Mouse (Mus musculus) MEL (cell line): Measurements from ENCODE around the gene Rad51b. TPM values are rescaled to one million over a fixed set of nuclear protein-coding genes. Genes with fewer than 3 reads are reported as not detected.

Experiments used
- DNase-seq: peaks from one replicate; pipeline ENCODE4 v3.0.0; 2011; ENCODE audit warnings: low read depth, low spot score
- H3K27ac ChIP-seq: 2 replicates; pipeline ENCODE4 v1.5.1; 2012; ENCODE audit warnings: low read depth, mild to moderate bottlenecking, control low read depth, low read length, moderate library complexity; ENCODE audit not compliant: control insufficient read depth
- H3K27me3 ChIP-seq, 2 experiments: fragments of 150-350 bp in 1 of 2; sonication (generic) in 1 of 2; 2 replicates each; pipeline ENCODE4 v1.6.1; 2012; ENCODE audit warnings: low read length in 2 of 2, mild to moderate bottlenecking in 2 of 2, improper control_type of control experiment in 1 of 2, moderate library complexity in 1 of 2; ENCODE audit not compliant: insufficient read depth in 2 of 2, control insufficient read depth in 1 of 2
- H3K36me3 ChIP-seq, 2 experiments: 2 replicates each; pipeline ENCODE4 v1.6.1; 2012 to 2014; ENCODE audit warnings: low read length in 2 of 2, improper control_type of control experiment in 1 of 2, inconsistent platforms in 1 of 2, mild to moderate bottlenecking in 1 of 2; ENCODE audit not compliant: insufficient read depth in 2 of 2, control insufficient read depth in 1 of 2
- H3K4me1 ChIP-seq, 2 experiments: fragments of 150-350 bp in 1 of 2; sonication (generic) in 1 of 2; 2 replicates each; pipeline ENCODE4 v1.6.1; 2012; ENCODE audit warnings: low read length in 2 of 2, improper control_type of control experiment in 1 of 2, mild to moderate bottlenecking in 1 of 2; ENCODE audit not compliant: insufficient read depth in 2 of 2, control insufficient read depth in 1 of 2
- H3K4me3 ChIP-seq, 2 experiments: fragments of 150-350 bp in 1 of 2; sonication (generic) in 1 of 2; 2 replicates each; pipeline ENCODE4 v1.5.1; 2012; ENCODE audit warnings: low read depth in 2 of 2, low read length in 2 of 2, mild to moderate bottlenecking in 2 of 2, moderate library complexity in 2 of 2, control low read depth in 1 of 2, improper control_type of control experiment in 1 of 2; ENCODE audit not compliant: control insufficient read depth in 1 of 2, insufficient read depth in 1 of 2
- H3K79me2 ChIP-seq: 2 replicates; pipeline ENCODE4 v1.6.1; 2012; ENCODE audit warnings: mild to moderate bottlenecking, low read length, moderate library complexity; ENCODE audit not compliant: control insufficient read depth, poor library complexity, insufficient read depth
- H3K9ac ChIP-seq: 2 replicates; pipeline ENCODE4 v1.6.1; 2012; ENCODE audit warnings: low read depth, mild to moderate bottlenecking, control low read depth, low read length, moderate library complexity; ENCODE audit not compliant: control insufficient read depth, poor library complexity, severe bottlenecking
- H3K9me3 ChIP-seq: fragments of 150-350 bp; sonication (generic); replicated peaks from 2 replicates; pipeline ENCODE4 v1.6.1; 2012; ENCODE audit warnings: mild to moderate bottlenecking, low read length, improper control_type of control experiment, moderate library complexity; ENCODE audit not compliant: insufficient read depth
- BHLHE40 ChIP-seq: IDR thresholded peaks from 2 replicates; pipeline ENCODE4 v1.6.1; 2012; ENCODE audit warnings: low read depth, mild to moderate bottlenecking, inconsistent platforms, low read length, improper control_type of control experiment, borderline replicate concordance
- CTCF ChIP-seq, 3 experiments: IDR thresholded peaks in 2 of 3; conservative IDR thresholded peaks in 1 of 3; 2 replicates each; pipeline ENCODE4 v1.5.1; 2011 to 2012; ENCODE audit warnings: low read length in 3 of 3, low read depth in 2 of 3, mild to moderate bottlenecking in 2 of 3, improper control_type of control experiment in 1 of 3, inconsistent platforms in 1 of 3, mixed read lengths in 1 of 3, moderate library complexity in 1 of 3; ENCODE audit not compliant: control insufficient read depth in 1 of 3, insufficient read depth in 1 of 3, poor library complexity in 1 of 3, severe bottlenecking in 1 of 3
- EP300 ChIP-seq, 2 experiments: IDR thresholded peaks; 2 replicates each; pipeline ENCODE4 v1.6.1; 2011; ENCODE audit warnings: improper control_type of control experiment in 2 of 2, low read length in 2 of 2, low read depth in 1 of 2, mild to moderate bottlenecking in 1 of 2
- GABPA ChIP-seq: IDR thresholded peaks from 2 replicates; pipeline ENCODE4 v1.6.1; 2012; ENCODE audit warnings: low read depth, mild to moderate bottlenecking, inconsistent platforms, low read length, improper control_type of control experiment, moderate library complexity
- GATA1 ChIP-seq: IDR thresholded peaks from 2 replicates; pipeline ENCODE4 v1.6.1; 2011; ENCODE audit warnings: low read depth, low read length, improper control_type of control experiment
- KAT2A ChIP-seq: conservative IDR thresholded peaks from 2 replicates; pipeline ENCODE4 v1.6.1; 2012; ENCODE audit warnings: low read depth, low read length, improper control_type of control experiment, inconsistent platforms
- MAX ChIP-seq: IDR thresholded peaks from 2 replicates; pipeline ENCODE4 v1.6.1; 2011; ENCODE audit warnings: low read length, improper control_type of control experiment
- MXI1 ChIP-seq: IDR thresholded peaks from 2 replicates; pipeline ENCODE4 v1.6.1; 2011; ENCODE audit warnings: mild to moderate bottlenecking, low read depth, low read length, improper control_type of control experiment
- MYB ChIP-seq: IDR thresholded peaks from 2 replicates; pipeline ENCODE4 v1.6.1; 2011; ENCODE audit warnings: mild to moderate bottlenecking, low read depth, low read length, improper control_type of control experiment
- MYC ChIP-seq: IDR thresholded peaks from 2 replicates; pipeline ENCODE4 v1.6.1; 2011; ENCODE audit warnings: low read depth, mild to moderate bottlenecking, low read length, improper control_type of control experiment, moderate library complexity
- SMC3 ChIP-seq: IDR thresholded peaks from 2 replicates; pipeline ENCODE4 v1.6.1; 2011; ENCODE audit warnings: low read depth, low read length, improper control_type of control experiment
- TAL1 ChIP-seq: IDR thresholded peaks from 2 replicates; pipeline ENCODE4 v1.6.1; 2012; ENCODE audit warnings: mild to moderate bottlenecking, inconsistent platforms, low read length, moderate library complexity, mixed read lengths
- TCF12 ChIP-seq: IDR thresholded peaks from 2 replicates; pipeline ENCODE4 v1.6.1; 2014; ENCODE audit warnings: low read depth, mild to moderate bottlenecking, inconsistent platforms, low read length, improper control_type of control experiment, moderate library complexity
- USF1 ChIP-seq: IDR thresholded peaks from 2 replicates; pipeline ENCODE4 v1.6.1; 2014; ENCODE audit warnings: low read depth, mild to moderate bottlenecking, inconsistent platforms, low read length, improper control_type of control experiment, moderate library complexity
- USF2 ChIP-seq, 2 experiments: IDR thresholded peaks; 2 replicates each; pipeline ENCODE4 v1.6.1; 2011 to 2012; ENCODE audit warnings: improper control_type of control experiment in 2 of 2, low read length in 2 of 2, borderline replicate concordance in 1 of 2, inconsistent platforms in 1 of 2, low read depth in 1 of 2, mild to moderate bottlenecking in 1 of 2; ENCODE audit not compliant: insufficient read depth in 1 of 2
- ZC3H11A ChIP-seq: IDR thresholded peaks from 2 replicates; pipeline ENCODE4 v1.6.1; 2012; ENCODE audit warnings: low read depth, mild to moderate bottlenecking, inconsistent platforms, low read length, improper control_type of control experiment
- ZMIZ1 ChIP-seq: IDR thresholded peaks from 2 replicates; pipeline ENCODE4 v1.6.1; 2012; ENCODE audit warnings: low read depth, mild to moderate bottlenecking, inconsistent platforms, low read length, improper control_type of control experiment, moderate library complexity
- ZNF384 ChIP-seq: IDR thresholded peaks from 2 replicates; pipeline ENCODE4 v1.6.1; 2012; ENCODE audit warnings: low read depth, mild to moderate bottlenecking, inconsistent platforms, low read length, improper control_type of control experiment
- polyA plus RNA-seq, 2 experiments: library from polyadenylated mRNA; stranded (reverse) in 1 of 2; unstranded in 1 of 2; fragments of >175 nt in 1 of 2; fragments of >200 nt in 1 of 2; gene quantifications; 2 replicates each; pipeline versions ENCODE4 v1.2.1 to v1.2.4; 2012; ENCODE audit warnings: low replicate concordance in 2 of 2, low read depth in 1 of 2; ENCODE audit not compliant: insufficient read length in 2 of 2, insufficient read depth in 1 of 2, missing spikeins in 1 of 2
- total RNA-seq: library from RNA; depleted of rRNA; stranded (reverse); fragments of 300-350 nt; gene quantifications from 2 replicates; pipeline ENCODE4 v1.2.3, GENCODE M21; 2012

The Rad51b gene
- total and polyA plus RNA-seq, 3 experiments: 3.6 to 5.7 TPM; not detected in 1

DNA sequence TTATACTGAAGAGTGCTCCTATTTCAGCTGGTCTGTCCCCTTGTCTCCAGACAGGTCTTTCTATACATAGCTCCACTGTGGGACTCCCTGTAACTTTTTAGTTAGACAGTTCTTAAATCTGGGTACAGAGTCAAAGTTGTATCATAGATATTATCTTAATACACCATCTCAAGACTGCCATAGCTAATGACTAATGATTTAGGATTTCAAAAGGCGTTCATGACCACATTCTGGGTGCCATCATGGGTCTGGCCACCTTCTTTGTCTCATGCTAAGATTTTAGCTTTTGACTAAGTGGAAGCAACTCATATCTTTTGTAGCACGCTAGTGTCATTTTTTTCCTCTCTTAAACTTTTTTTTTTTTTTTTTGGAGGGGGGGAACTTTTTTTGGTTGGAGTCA, 300.3 kb downstream of the Rad51b start:
- DNase-seq: no peak
- no peak for TF ChIP-seq ZMIZ1
- no peak for TF ChIP-seq TAL1
- TF ChIP-seq USF1: no peak
- no peak for TF ChIP-seq MAX
- no peak for TF ChIP-seq BHLHE40
- TF ChIP-seq GABPA: no peak
- no peak for TF ChIP-seq TCF12
- H3K4me3 ChIP-seq: no peak overlapping the region
- peaks cover 0 to 3% of the 10 kb centered on the region in 2 experiments; a peak in 2 of 4 replicates for H3K4me1 ChIP-seq
- no peak overlapping the region for H3K9ac ChIP-seq
- no peaks in the 10 kb centered on the region; a peak in 1 of 4 replicates for H3K36me3 ChIP-seq
- no peaks in the 10 kb centered on the region for H3K79me2 ChIP-seq
- no peaks in the 10 kb centered on the region for H3K27me3 ChIP-seq
- H3K9me3 ChIP-seq: no peaks in the 10 kb centered on the region
- H3K27ac ChIP-seq: no peak overlapping the region

DNA sequence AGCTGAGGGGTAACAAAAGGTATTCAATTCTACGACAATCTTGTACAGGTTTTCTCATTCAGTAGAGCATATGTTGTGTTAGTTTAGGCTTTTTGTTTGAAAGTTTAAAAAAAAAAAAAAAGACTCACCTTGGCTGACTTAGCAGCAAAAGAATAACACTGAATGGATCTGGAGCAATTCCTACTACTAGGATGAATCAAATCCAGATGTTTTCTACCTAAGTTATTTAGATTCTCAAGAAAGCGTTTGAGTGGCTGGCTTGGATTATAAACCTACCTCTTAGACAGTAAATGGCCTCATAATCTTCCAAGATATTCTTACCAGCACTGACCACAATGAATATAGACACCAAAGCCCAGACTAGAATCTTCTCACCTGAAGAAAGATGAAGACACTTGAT, 300.7 kb downstream of the Rad51b start:
- no peak for TF ChIP-seq SMC3
- TF ChIP-seq ZC3H11A: no peak
- TF ChIP-seq ZNF384: no peak
- no peak for TF ChIP-seq EP300 (IDR thresholded peaks at IDR 0.05; ENCODE audit: low read depth in 1 of 2, low read length in 2 of 2)
- TF ChIP-seq MXI1: no peak
- no peak for TF ChIP-seq GATA1
- no peak for TF ChIP-seq CTCF (IDR thresholded peaks at IDR 0.05 in 2 of 3, conservative IDR thresholded peaks at IDR 0.05 in 1 of 3; ENCODE audit: control insufficient read depth in 1 of 3, insufficient read depth in 1 of 3, low read depth in 2 of 3, low read length in 3 of 3, poor library complexity in 1 of 3, severe bottlenecking in 1 of 3)
- TF ChIP-seq TCF12: no peak
- no peak for TF ChIP-seq USF2 (IDR thresholded peaks at IDR 0.05; ENCODE audit: borderline replicate concordance in 1 of 2, insufficient read depth in 1 of 2, low read depth in 1 of 2, low read length in 2 of 2)
- H3K27me3 ChIP-seq: no peaks in the 10 kb centered on the region
- no peak for DNase-seq
- no peaks in the 10 kb centered on the region for H3K79me2 ChIP-seq
- peaks cover 0 to 3% of the 10 kb centered on the region in 2 experiments; a peak in 2 of 4 replicates for H3K4me1 ChIP-seq
- no peak overlapping the region for H3K27ac ChIP-seq
- no peak overlapping the region for H3K4me3 ChIP-seq
- no peak overlapping the region for H3K9ac ChIP-seq
- no peaks in the 10 kb centered on the region for H3K9me3 ChIP-seq
- no peaks in the 10 kb centered on the region; a peak in 1 of 4 replicates for H3K36me3 ChIP-seq

DNA sequence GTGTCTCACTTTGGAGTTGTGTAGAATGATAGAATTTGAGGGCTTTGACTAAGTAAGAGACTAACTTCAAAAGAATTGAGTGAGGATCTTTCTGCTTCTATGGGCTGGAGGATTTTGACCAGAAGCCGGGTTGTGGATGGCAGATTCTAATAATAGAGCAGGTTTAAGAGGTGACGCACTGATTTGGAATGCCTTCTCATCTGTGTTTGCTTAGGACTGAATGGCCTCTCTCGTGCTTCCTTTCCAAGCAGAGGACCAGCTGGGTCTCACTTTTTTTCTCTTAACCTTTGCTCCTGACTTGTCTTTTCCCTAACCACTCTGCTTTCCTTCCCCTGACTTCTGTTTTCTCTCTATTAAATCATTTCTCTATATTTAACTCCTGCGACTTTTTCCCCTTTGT, 301.4 kb downstream of the Rad51b start:
- Histone ChIP-seq H3K9ac (no peak overlapping the region), H3K27me3 (no peaks in the 10 kb centered on the region), H3K4me3 (no peak overlapping the region), H3K9me3 (no peaks in the 10 kb centered on the region), H3K79me2 (no peaks in the 10 kb centered on the region), H3K4me1 (peaks cover 0 to 3% of the 10 kb centered on the region in 2 experiments; a peak in 2 of 4 replicates), H3K36me3 (no peaks in the 10 kb centered on the region; a peak in 1 of 4 replicates), H3K27ac (no peak overlapping the region)
- no peak for DNase-seq
- TF ChIP-seq ZC3H11A (no peak), TCF12 (no peak), MAX (no peak), USF2 (IDR thresholded peaks at IDR 0.05; ENCODE audit: borderline replicate concordance in 1 of 2, insufficient read depth in 1 of 2, low read depth in 1 of 2, low read length in 2 of 2) (no peak), GABPA (no peak), MYC (no peak), MYB (no peak), KAT2A (no peak), SMC3 (no peak)
